Mouse (Mus musculus): ENCODE data around the gene Lrrc4c. TPM values are rescaled to one million over a fixed set of nuclear protein-coding genes. Genes with fewer than 3 reads are reported as not detected.

Lrrc4c gene
- polyA plus RNA-seq, 1 experiment = 0.58 TPM

- 54% methylated on average over 3 of the region's 3 CpGs for WGBS
- no peak for DNase-seq
- H3K4me3 ChIP-seq (replicated peaks; ENCODE audit: extremely low read depth, low read depth, low read length) = no peak overlapping the region
- no peak for TF ChIP-seq CTCF (IDR thresholded peaks at IDR 0.05; ENCODE audit: insufficient read depth, low read length)
- TF ChIP-seq POLR2A (IDR thresholded peaks at IDR 0.05; ENCODE audit: borderline replicate concordance, extremely low read depth, low read depth, low read length) = no peak
- H3K4me1 ChIP-seq (ENCODE audit: control insufficient read depth, insufficient read depth, low read length) = no peaks in the 10 kb centered on the region
Measured at GRCm38 (mm10) chr2:97604182-97604581, 1286.2 kb downstream of the Lrrc4c start.

DNA sequence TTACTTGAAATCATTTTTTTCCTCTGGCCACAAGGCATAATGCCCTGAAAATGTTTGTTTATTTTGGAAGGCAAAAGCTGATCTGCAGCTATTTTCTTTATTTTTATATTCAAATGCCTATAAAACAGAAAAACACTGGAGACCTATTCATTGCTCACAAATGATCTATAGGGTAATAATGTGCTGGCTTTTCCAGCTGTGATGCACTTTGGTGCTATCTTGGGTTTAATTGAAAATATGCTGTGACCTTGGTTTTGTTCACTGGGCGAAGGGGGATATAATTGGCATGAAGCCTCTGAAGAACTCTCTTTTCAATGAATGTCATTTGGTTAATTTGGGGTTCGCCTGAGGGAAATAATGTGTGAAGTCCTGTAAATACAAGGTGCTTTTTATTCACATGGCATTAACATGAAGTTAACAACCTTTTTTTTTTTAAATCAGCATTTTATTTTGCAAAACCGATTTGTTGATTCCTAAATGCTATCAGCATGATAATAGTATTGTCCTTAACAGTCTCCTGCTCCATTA is 1286.8 kb downstream of the Lrrc4c start:
- DNase-seq = no peak
- TF ChIP-seq POLR2A (IDR thresholded peaks at IDR 0.05; ENCODE audit: borderline replicate concordance, extremely low read depth, low read depth, low read length) (no peak), CTCF (IDR thresholded peaks at IDR 0.05; ENCODE audit: insufficient read depth, low read length) (no peak)
- Histone ChIP-seq H3K4me3 (replicated peaks; ENCODE audit: extremely low read depth, low read depth, low read length) (no peak overlapping the region), H3K4me1 (ENCODE audit: control insufficient read depth, insufficient read depth, low read length) (no peaks in the 10 kb centered on the region)
- 62% methylated on average over 3 of the region's 3 CpGs for WGBS

DNA sequence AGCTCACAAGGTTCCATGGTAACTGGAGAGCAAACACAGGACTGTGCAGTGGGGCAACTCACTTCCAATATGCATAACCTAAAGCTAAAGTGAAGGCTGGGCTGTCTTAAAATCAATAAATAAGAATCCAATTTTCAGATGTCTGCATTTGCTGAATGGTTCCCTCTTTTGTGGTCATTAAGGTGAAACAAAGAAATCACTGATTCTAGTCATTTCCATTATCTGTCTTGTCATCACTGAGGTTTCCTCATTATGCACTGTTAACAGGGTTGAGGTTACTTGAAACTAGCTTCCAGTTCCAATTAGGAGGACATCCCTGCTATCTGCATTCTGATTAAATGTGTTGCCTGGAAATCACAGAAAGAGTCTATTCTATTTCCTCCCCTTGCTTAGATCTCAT is 1291.5 kb downstream of the Lrrc4c start:
- TF ChIP-seq POLR2A (IDR thresholded peaks at IDR 0.05; ENCODE audit: borderline replicate concordance, extremely low read depth, low read depth, low read length) (no peak), CTCF (IDR thresholded peaks at IDR 0.05; ENCODE audit: insufficient read depth, low read length) (no peak)
- DNase-seq = no peak
- no peak overlapping the region for H3K4me3 ChIP-seq (replicated peaks; ENCODE audit: extremely low read depth, low read depth, low read length)

DNA sequence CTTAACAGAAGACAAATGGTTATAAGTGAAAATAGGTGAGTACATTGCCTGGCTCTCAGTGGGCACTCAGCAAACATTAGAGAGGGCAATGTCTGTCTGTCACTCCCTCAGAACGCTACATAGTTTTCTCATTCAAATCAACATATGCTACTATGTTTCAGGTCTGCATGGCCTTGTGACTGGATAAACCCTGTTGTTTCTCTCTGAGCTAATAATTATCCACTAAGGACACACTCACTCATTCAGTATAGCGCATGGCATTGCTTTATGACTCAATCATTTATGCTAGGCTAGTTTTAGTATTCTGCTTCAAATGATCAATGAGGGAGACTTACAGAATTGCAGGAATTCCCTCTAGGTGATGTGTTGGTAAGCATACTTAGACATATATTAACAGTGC is 1292.6 kb downstream of the Lrrc4c start:
- DNase-seq = no peak
- TF ChIP-seq POLR2A (IDR thresholded peaks at IDR 0.05; ENCODE audit: borderline replicate concordance, extremely low read depth, low read depth, low read length) (no peak), CTCF (IDR thresholded peaks at IDR 0.05; ENCODE audit: insufficient read depth, low read length) (no peak)
- H3K4me3 ChIP-seq (replicated peaks; ENCODE audit: extremely low read depth, low read depth, low read length) = no peak overlapping the region
- no peaks in the 10 kb centered on the region for H3K4me1 ChIP-seq (ENCODE audit: control insufficient read depth, insufficient read depth, low read length)
- 86% methylated on average over 2 of the region's 2 CpGs for WGBS

More for the DNA sequence above, 1291.5 kb downstream of the Lrrc4c start:
- H3K4me1 ChIP-seq (ENCODE audit: control insufficient read depth, insufficient read depth, low read length) = no peaks in the 10 kb centered on the region

- no peaks in the 10 kb centered on the region for H3K4me1 ChIP-seq (ENCODE audit: control insufficient read depth, insufficient read depth, low read length)
- no peak for DNase-seq
- H3K4me3 ChIP-seq (replicated peaks; ENCODE audit: extremely low read depth, low read depth, low read length) = no peak overlapping the region
- TF ChIP-seq POLR2A (IDR thresholded peaks at IDR 0.05; ENCODE audit: borderline replicate concordance, extremely low read depth, low read depth, low read length) (no peak), CTCF (IDR thresholded peaks at IDR 0.05; ENCODE audit: insufficient read depth, low read length) (no peak)
- 77% methylated on average over 2 of the region's 2 CpGs for WGBS
Measured at GRCm38 (mm10) chr2:97614724-97615123, 1296.8 kb downstream of the Lrrc4c start.

DNA sequence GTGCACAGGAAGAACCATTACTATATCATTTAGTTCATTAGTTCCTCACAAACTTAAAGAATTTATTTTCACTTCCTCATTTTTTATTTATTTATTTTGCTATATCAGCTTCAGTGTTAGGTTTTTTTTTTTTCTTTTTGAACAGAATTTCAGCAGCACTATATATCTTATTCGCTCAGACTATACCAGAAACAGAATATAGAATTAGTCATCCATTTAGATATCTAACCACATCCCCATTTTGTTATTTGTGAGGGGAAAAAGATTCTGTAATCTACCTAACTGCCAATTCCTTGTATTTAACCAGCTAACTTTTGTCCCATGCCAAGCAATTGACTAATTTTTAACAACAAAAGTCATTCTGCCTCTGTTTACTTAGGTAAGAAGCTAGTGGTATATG is 1300.6 kb downstream of the Lrrc4c start:
- DNase-seq = no peak
- TF ChIP-seq CTCF (IDR thresholded peaks at IDR 0.05; ENCODE audit: insufficient read depth, low read length) (no peak), POLR2A (IDR thresholded peaks at IDR 0.05; ENCODE audit: borderline replicate concordance, extremely low read depth, low read depth, low read length) (no peak)
- 60% methylated on average over 1 of the region's 1 CpGs for WGBS
- Histone ChIP-seq H3K4me3 (replicated peaks; ENCODE audit: extremely low read depth, low read depth, low read length) (no peak overlapping the region), H3K4me1 (ENCODE audit: control insufficient read depth, insufficient read depth, low read length) (no peaks in the 10 kb centered on the region)

DNA sequence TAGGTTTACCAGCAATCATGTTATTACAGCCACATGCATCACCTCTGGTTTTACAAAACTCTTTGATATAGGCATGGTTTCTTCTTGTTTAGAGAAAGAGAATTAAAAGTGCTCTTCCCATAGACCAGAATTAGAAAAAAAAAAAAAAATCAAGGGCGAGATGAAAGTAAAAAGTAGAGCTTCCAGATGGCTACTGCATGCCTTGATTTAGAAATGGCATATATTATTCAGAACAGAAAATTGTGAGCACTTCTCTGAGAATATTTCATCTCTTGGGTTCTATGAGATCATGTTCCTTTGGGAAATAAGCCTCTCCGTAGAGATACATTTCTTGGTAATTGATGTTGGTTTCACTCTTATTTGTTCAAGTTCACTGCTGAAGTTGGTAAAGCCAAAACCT is 1322.0 kb downstream of the Lrrc4c start:
- WGBS = 81% methylated on average over 2 of the region's 2 CpGs
- no peaks in the 10 kb centered on the region for H3K4me1 ChIP-seq (ENCODE audit: control insufficient read depth, insufficient read depth, low read length)
- DNase-seq = no peak
- H3K4me3 ChIP-seq (replicated peaks; ENCODE audit: extremely low read depth, low read depth, low read length) = no peak overlapping the region
- TF ChIP-seq POLR2A (IDR thresholded peaks at IDR 0.05; ENCODE audit: borderline replicate concordance, extremely low read depth, low read depth, low read length) (no peak), CTCF (IDR thresholded peaks at IDR 0.05; ENCODE audit: insufficient read depth, low read length) (no peak)

DNA sequence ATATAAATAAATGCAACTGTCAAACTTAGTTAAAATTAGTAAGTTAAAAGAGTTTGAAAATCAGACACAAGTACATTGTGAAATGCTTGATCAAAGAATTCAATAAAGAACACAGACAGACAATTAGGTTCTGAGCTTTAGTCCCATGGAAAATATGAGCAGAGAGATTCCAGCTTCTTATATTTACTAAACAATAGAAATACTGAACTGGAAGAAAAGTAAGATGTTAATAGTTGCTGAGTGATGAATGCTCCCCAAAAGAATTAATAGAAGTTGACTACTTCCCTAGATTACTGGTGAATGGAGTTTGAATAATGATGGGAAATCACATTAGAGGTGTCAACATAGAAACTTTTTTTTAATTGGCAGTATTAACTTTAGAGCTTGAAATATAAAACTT is 1323.7 kb downstream of the Lrrc4c start:
- TF ChIP-seq POLR2A (IDR thresholded peaks at IDR 0.05; ENCODE audit: borderline replicate concordance, extremely low read depth, low read depth, low read length) (no peak), CTCF (IDR thresholded peaks at IDR 0.05; ENCODE audit: insufficient read depth, low read length) (no peak)
- no peaks in the 10 kb centered on the region for H3K4me1 ChIP-seq (ENCODE audit: control insufficient read depth, insufficient read depth, low read length)
- H3K4me3 ChIP-seq (replicated peaks; ENCODE audit: extremely low read depth, low read depth, low read length) = no peak overlapping the region
- DNase-seq = no peak

- 70% methylated on average over 1 of the region's 1 CpGs for WGBS
- H3K4me3 ChIP-seq (replicated peaks; ENCODE audit: extremely low read depth, low read depth, low read length) = no peak overlapping the region
- no peak for TF ChIP-seq POLR2A (IDR thresholded peaks at IDR 0.05; ENCODE audit: borderline replicate concordance, extremely low read depth, low read depth, low read length)
- no peak for TF ChIP-seq CTCF (IDR thresholded peaks at IDR 0.05; ENCODE audit: insufficient read depth, low read length)
- no peaks in the 10 kb centered on the region for H3K4me1 ChIP-seq (ENCODE audit: control insufficient read depth, insufficient read depth, low read length)
- DNase-seq = no peak
Measured at GRCm38 (mm10) chr2:97652711-97653110, 1334.7 kb downstream of the Lrrc4c start.
